Mouse (Mus musculus) embryo, embryonic 9.5 days (tissue): ENCODE measurements around the gene Esrra.

ENCODE experiments used
- DNase-seq: peaks from one replicate; pipeline ENCODE4 v3.0.0-alpha.2; 2017; ENCODE audit errors: extremely low spot score

The Esrra gene

DNA sequence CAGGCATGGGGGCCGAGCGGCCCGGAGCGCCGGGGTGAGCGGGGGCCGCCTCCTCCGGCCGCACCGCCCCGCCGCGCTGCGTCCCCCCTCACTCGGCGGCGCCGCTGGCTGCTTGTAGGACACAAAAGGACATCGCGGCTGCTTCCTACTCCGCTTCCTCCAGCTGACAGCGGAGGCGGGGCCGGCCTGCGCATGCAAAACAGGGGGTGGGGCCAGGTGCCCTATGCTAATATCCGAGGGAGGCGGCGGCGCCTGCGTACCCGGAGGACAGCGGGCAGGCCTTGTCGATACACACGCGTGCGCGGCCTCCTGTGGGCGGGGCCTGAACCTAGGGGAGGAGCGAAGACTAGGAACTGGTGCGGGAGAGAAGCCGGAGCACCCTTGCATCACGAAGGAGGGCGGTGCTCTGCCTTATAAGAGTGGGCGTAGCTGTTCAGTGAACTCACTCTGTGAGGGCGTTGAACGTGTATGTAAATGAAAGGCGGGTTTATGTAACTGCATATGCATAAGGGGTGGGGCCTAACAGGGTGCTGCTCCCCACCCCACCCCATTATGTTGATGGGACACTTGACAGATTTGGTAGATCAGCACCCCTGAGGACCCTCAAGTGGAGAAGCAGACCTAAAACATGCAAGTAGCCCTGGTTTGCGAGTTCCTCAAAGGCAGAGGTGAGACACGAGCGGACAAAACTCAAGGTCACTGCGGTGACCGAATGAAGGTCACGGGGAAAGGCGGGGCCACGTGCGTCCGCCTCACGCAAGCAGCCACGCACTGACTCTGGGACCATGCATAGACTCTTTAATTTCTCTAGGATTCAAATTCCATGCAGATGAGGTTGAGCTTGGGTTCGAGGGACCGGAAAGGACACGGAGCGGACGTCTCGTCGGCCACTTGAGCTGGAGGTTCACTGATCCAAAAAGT lies at the start of gene Esrra:
Esrra (minus strand) TSS at position 167 of the 921 bp plus-strand sequence.
- peak; percentile 100 for DNase-seq

DNA sequence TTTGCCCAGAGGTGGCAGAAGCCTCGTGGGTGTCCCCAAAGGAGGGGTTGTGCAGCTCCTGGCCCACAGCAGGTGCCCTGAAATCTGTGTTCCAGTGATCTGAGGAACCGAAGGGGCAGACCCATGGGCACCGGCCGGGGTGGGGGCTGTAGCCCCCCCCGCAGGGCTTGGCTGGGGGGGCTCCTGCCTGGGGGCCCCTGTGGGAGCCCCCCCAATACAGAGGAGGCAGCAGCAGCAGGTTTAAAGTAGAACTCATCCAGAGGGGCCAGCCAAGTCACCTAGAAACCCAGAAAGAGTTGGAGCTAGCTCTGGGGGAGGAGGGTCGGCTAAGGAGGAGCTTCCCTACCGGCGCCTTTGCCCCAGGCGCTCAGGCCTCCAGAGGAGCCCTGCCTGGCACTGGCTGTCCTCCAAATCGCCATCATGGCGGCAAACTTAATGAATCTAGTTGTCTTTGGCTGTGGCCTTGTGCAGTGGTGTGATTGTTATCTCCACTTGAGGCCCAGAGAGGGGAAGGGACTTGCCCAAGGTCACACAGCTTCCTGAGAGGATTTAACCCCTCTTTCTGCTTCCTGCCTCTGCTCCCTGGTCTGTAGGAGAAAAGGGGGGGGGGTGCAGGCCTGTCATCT lies 49.0 kb upstream of the Esrra start:
- DNase-seq, result no peak

DNA sequence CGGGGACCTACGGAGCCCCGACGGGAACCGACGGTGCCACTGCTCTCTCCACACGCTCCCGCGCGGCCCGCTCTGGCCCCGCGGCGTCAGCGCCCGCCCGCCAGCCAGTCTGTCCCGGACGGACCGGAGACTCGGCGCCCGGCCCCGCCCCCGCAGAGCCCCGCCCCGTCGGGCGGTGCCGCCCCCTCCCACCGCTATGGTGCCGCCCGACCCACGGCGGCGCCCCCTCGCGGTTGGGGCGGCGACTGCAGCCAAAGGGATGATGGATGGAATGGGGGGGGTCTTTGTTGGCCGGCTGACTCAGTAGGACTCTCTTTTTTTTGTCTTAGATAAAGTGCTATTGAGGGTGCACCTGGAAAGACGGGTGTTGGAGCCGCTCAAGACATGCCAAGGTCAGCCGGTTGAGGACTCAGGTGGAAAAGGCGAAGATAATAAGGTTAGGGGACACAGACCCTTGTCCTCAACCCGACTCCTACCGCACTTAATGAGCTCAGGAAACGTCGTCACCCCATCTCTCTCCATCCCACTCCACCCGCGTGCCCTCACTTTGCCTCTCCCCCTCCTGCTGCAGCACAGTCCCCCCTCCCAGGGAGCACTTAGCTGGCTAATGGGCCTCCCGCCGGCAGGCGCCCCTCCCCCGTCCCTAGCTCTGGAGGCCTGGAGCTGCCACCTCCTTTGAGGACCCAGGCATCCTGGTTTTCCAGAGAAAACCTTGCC lies 48.2 kb upstream of the Esrra start:
- DNase-seq, result peak; percentile 81

DNA sequence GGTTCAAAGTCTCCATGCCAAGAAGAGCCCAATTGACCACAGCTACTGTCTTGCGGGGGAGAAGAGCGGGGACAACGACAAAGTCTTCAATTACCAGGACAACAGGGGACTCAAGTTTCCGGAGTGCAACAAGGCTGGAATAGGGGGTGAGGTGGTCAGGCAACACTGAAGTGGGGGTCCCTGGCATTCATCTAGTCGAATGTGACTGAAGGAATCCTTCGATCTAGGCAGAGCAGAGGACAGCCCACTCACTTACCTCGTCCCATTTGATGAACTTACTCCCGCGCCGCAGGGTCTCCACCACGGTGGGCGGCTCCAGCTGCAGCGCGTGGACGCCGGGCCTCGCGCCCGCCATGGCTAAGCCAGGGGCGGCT lies 47.7 kb upstream of the Esrra start:
- DNase-seq, result no peak

DNA sequence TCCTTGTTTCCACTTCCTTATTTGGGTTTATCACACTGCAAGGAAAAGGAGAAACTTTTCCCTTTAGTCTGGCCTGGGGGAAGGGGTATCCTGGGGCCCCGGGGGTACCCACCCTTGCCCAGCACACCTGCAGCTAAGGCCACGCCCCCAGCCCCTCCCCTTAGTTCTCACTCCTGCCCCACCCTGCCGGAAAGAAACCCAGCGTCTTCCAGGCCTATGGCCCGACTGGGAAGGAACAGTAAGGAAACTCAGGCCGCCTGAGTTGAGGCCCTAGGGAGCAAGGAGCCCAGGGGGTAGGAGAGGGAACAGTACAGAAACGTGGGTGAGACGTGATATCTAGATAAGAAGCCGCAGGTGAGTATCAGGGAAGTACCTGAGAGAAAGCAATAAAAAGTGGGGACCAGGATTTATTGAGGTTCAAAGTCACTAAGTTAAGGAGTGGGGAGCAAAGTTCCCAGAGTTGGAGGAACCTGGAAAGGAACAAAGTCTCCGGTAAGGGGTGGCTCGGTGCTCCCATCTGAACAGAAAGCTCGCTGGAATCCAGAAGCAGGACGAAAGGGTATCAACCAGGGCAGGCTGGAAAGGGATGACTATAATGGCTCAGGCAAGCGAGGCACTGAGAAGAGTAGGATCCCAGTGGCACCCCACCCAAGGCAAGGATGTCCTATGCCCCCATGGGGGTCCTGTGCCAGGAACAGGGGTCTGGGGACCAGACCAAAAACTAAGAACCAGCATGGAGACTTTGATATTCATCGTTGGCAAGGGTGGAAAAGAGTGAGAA lies 47.1 kb upstream of the Esrra start:
- DNase-seq, result no peak

DNA sequence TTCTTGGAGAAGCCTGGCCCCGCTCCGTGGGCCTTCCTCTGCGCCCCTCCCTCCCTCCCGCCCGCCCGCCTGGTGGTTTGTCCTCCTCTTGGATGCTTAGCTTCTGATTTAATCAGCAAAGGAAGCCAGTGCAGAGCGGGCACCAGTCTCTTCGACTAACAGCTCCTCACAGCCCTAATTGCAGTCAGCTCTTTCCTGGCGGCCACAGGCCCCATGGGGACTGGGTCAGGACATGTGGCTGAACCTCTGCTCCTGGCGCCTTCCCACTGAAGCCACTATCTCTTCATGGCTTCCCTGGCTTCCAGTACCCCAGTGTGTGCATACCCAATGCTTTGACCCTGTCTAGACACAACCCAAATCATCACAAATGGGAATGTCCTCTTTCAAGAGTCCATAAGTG lies 34.8 kb upstream of the Esrra start:
- DNase-seq, result no peak

DNA sequence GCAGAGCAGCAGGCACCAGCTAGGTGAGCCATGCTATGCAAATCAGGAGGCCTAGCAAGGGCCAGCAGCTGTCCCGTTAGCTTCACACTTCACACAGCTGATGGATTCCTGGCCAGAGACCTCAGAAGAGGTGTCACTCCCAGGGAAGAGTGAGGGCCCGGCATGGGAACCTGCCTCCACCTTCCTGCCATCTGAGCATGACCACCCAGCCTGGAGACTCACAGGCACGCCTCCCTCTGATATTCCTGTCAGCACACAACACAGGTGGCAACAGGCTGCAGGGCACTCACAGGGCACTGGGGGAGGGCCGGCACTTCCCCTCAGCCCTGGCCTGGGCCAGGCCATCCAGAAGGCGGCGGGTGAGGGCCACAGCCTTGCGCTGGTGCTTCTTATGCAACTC lies 33.8 kb upstream of the Esrra start:
- no peak for DNase-seq

DNA sequence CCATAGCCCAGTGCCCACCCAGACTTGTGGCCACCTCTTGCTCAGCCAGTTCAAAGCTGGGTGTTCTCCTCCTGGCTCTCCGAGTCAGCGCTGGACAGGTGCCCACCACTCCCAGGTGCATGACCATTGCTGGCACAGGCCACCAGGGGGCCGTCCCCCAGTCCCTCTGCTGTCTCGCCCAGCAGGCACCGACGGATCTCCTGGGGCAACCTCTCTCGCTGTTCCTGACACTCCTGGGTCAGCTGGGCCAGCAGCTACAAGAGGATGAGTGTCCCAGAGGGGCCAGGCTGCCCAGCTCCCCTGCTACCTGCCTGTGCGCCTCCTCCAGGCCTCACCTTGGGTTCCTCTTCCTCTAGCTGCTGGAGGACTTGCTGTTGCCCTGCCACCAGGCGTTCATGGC lies 32.4 kb upstream of the Esrra start:
- DNase-seq, result no peak

DNA sequence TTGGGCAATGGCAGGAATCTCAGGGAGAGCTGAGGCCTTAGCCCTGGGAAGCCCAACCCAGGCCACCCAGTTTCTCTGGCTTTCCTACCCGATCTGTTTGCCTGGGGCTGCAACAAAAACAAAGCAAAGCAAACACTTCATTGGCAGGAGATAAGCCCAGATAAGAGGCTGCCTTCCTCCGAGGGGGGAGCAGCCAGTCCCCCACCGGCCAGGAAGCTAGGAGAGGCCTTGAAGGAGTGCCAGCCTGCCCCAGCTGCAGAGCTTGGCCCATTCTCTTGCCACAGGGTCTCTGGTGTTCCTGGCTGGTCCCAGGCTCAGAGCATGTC lies 31.1 kb upstream of the Esrra start:
- DNase-seq, result no peak

DNA sequence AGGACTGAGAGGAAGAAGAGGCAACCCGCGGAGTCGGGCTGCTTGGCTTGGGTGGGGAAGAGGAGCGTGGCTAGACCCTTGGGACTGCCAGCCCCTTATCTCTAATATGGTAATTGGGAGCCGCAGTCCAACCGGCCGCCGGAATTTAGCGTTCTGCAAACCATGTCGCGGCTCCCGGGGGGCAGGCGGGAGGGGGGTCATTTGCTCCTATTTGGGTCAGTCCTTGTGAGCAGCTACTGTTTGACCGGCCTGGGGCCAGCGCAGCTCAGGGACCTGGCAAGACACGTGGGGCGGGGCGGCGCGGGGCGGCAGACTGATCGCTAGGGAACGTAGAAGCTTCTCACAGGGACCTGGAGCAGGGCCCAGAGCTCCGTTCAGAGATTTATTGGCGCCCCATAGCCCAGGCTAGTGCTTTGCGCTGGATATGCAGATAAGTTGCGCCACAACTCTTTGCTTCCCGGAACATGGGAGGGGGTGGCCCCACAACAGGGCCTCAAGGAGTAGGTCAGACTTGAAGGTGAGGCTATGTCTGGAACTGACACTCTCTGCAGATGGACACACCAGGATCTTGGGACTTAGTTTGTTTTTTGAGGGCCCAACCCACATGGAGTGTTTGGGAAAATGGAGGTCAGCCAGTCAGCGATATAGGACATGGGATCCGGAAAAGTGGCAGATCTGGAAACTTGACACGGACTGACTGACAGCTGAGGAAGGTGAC lies 30.5 kb upstream of the Esrra start:
- peak; percentile 69 for DNase-seq

DNA sequence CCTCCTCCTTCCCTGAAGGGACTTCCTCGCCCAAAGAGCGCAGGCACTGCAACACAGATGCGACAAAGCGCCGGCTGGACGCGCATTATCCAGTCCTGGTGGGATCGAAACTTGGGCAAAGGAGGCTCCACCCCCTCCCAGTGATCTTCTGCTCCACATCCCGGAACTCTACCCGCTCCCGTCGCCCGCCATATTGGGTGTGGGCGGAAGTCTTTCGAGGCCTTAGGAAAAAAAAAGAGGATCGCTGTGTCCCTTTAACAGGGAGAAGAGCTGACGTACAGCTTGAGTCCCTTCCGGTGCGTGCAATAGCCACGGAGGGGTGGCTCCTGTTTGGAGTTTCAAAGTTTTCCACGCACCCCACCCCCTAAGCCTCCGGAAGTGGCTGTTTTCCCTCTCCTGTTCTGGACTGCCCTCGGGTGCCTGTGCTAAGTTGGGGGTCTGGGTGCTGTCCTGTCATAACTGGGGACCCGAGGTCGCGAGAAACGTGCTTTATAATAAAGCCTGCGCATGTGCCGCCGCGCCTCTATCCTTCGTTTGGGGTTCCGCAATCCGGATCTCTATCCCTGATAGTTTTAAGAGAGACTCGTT lies 29.9 kb upstream of the Esrra start:
- peak; percentile 91 for DNase-seq

DNA sequence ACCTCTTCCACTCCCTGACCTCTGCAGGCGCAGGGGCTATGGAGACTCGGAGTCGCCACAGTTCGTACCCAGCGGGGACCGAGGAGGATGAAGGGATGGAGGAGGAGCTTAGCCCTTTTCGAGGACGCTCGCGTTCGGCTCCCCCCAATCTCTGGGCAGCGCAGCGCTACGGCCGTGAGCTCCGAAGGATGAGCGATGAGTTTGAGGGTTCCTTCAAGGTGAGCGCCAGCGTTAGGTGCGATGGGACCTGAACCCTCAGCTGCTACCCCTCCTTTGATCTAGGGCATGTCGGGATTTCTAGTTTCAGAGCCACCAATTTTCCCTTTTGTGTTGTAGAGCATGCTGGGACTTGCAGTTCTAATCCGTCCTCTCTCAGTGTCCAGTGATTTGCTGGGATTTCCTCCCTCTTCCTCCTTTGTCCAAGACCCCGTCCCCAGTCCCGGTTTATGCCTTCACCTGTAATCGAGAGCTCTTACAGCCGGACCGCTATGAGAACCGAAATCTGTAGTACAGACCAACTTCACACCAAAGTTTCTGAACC lies 29.1 kb upstream of the Esrra start:
- peak; percentile 83 for DNase-seq

DNA sequence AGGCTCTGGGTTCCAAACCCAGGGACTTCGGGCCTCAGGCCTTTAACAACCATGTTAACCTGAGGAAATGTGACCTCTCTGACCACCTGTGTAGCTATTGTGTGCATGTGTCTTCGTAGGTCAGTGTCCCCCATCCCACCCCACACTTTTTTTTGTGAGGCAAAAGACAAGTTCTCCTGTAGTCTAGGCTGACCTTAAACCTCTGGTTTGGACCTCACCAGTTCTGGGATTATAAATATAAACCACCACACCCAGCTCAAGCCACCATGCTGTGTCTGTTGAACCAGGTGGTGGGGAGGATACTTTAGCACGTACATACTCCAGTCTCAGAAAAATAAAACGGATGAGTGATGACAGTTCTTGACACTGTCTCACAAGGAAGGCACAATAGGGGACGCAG lies 28.3 kb upstream of the Esrra start:
- no peak for DNase-seq

DNA sequence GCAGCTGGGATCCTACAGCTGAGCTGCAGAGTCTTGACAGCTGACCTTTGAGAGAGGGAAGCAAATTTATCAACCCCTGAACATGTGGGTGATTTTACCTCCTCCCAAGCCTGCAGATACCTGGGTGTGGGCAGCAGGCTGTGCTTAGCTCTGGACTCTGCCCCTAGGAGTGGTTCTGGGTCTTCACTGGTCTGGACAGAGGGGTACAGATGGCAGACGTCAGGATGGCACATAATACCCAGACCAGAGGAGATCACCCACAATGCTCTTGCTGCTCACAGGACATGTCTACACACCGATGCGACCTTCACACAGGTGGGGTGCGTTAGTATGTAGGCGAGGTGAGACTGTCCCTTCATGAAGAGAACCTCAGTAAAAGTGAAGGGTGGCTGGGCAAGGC lies 27.9 kb upstream of the Esrra start:
- no peak for DNase-seq

DNA sequence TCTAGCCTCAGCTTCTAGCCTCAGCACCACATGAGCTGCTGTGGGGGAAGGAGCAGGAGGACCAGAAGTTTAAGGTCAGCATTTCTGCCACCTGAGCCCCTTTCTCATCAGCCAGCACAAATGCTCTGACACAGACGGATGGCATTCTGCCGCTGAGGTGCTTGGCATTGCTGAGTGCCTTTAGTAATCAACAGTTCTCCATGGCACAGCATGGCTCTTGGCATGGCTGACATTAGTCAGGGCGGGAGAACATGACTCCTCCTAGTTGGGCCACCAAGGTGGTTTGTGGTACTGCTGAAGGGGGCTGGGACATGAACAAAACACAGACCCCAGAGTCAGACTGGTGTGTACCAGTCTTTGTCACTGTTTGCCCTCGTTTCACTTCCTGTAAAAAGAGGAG lies 26.6 kb upstream of the Esrra start:
- no peak for DNase-seq

DNA sequence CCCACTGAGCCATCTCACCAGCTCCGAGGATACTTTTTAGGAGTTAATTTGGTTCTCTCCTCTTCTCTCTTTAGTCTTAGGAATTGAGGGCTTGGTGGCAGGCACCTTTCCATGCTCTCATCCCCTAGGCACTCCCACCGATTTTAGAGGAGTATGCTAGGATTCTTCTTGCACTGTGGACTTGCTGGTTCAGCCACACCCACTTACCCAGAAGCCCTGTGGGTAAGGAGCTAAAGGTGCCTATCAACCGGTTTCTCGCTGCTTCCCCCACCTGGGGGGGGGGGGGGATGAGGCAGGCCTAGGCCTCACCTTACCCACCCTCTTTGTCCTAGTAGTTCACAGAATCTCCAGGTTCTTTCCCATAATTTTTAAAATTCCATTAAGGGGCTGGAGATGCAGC lies 26.1 kb upstream of the Esrra start:
- DNase-seq, result no peak

DNA sequence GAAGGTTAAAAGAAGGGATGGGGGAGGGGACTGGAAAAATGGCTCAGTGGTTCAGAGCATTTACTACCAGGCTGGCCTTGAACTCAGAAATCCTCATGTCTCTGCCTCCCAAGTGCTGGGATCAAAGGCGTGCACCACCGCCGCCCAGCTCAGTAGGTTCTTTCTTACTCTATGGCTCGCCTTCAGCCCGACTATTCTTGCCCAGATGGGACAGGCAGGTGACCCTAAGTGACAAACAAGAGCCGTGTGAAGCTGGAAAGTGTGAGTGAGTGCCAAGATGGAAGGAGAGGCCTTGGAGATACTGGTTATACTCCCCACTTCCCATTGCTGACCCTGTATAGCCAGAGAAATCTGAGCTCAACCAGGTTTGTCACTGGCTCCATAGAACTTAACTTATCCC lies 22.1 kb upstream of the Esrra start:
- no peak for DNase-seq

DNA sequence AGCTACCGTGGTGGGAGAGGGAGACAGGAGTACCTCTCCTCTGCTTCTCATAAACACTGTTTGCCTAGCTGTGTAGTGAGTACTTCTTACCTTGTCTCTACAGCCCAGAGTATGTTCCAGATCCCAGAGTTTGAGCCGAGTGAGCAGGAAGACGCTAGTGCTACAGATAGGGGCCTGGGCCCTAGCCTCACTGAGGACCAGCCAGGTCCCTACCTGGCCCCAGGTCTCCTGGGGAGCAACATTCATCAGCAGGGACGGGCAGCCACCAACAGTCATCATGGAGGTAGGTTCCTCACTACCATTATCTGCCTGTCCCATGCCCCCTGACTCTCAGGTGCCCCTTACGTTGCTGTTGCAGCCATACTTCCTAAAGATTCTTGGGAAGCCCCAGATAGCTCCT lies 21.2 kb upstream of the Esrra start:
- DNase-seq, result no peak

DNA sequence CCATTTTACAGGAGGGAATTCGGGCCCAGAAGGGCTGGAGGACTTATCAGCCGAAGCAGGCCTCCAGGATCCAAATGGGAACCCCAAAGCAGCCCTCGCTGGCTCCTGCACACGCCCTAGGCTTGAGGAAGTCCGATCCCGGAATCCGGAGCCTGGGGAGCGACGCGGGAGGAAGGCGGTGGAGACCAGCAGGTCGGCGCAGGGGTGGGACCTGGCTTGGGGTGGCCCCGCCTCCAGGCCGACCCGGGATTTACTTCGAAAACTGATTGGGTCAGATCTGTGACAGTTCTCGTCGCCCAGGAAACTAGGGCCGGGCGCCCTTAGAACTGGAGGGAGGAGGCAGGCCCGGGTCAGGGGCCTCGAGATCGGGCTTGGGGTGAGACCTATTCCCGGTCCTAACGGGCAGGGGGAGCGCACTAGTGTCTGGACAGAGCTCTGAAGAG lies 20.7 kb upstream of the Esrra start, which contains the start of gene Gpr137:
Gpr137 (minus strand) TSS at position 232 of the 443 bp plus-strand sequence.
- DNase-seq, result peak; percentile 91

DNA sequence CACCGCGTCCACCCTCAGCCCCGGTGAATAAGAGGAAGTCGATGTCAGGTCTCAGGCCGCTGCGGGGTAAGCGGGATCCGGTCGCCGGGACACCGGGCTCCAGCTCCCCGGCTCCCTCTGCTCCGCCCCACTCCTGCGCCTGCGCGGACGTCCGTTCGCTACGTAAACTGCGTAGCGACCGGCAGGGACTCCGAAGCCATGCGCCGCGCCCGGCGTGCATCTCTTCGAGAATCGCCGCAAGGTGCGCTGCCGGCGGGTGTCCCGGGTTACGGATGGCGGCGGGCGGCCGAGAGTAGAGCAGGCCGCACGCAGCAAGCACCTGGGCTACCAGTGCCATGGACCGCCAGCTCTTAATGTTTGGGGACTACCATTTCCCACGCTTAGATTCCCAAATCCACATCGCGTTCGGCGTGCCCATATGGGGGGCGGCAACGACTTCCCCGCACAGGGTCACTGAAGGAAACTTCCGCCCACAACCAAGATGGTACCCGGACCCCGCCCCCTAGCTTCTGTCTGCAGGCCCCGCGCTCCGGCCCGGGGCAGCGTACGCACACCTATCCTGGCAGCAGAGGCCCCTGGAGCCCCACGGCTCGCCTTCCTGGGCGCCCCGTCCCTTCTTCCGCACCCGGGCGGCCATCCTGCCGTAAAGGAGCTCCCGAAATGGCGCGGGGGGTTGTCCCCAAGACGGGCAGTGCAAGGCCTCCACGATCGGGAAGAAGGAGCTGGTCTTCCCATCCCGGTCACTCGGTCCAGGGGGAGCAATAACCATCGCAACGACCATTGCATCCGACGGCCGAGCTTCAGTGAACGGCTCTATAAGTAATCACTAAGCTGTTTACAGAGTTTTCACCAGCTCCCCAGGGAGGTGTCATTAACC lies 20.0 kb upstream of the Esrra start, which contains the start of gene Bad:
Bad (plus strand) TSS at position 490 of the 877 bp plus-strand sequence.
- DNase-seq, result peak; percentile 96
